Mouse (Mus musculus) CD8-positive naive resting alpha-beta T cell, adult 57 days (primary cell): ENCODE data around the gene Emb. TPM values are rescaled to one million over a fixed set of nuclear protein-coding genes. Genes with fewer than 3 reads are reported as not detected.

Experiments used
- total RNA-seq: library from RNA; stranded (reverse); gene quantifications from one replicate; pipeline ENCODE4 v1.2.4, GENCODE M21; 2023

Emb gene
- 486 TPM for total RNA-seq

GRCm38 (mm10) chr13:117208236-117208635 lies at the start of gene Emb:
Gene Emb, plus strand, starts transcription at chr13:117208536.

GRCm38 (mm10) chr13:117220501-117221321 lies 12.4 kb downstream of the Emb start, which contains the start of gene Gm17509:
Gene Gm17509, minus strand, starts transcription at chr13:117221075.

Other genes with a start within 250 kb of the Emb start
- gene Parp8, start 183.0 kb upstream of the Emb start, total RNA-seq = 53.3 TPM
- gene Gm17509, start 12.5 kb downstream of the Emb start, total RNA-seq = 2.1 TPM